Mouse (Mus musculus): Measurements from ENCODE around the gene Gm20696.

DNA sequence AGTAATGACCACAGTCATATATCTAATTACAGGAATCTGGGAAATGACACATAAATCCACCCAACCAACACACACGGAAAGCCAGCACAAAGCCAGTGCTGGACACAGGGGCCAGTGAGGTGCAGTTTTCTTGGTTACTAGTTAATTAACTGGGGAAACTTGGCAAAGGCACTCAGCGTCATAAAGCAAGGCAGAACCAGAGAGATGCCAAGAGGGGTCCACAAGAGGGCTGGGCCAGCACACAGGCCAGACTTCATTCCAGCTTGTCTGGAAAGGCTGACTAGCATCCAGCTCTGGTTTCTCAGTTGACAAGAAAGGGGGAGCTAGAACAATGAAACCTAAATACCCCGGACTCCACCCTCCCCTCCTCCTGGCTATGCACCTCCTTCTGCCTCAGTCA is 33.9 kb upstream of the Gm20696 start:
- TF ChIP-seq CTCF (IDR thresholded peaks at IDR 0.05; ENCODE audit: low read depth, low read length): no peak
- no peak for TF ChIP-seq GATA1 (IDR thresholded peaks at IDR 0.05; ENCODE audit: borderline replicate concordance, low read length)
- TF ChIP-seq POLR2AphosphoS5 (IDR thresholded peaks at IDR 0.05; ENCODE audit: insufficient replicate concordance, low read depth, low read length): no peak
- no peak for TF ChIP-seq TAL1 (conservative IDR thresholded peaks at IDR 0.05; ENCODE audit: low read depth, low read length)
- TF ChIP-seq GATA2 (IDR thresholded peaks at IDR 0.05; ENCODE audit: borderline replicate concordance, low read depth, low read length): no peak

Data from G1E (cell line).